Mouse (Mus musculus): ENCODE measurements around the gene Ppp1r1c. TPM values are rescaled to one million over a fixed set of nuclear protein-coding genes. Genes with fewer than 3 reads are reported as not detected.
A peak's percentile ranks its signal among the peaks of the same experiment; 100 is the strongest.

The Ppp1r1c gene
- polyA plus RNA-seq (2012; rRNA removed), result 0.57 and 4.1 TPM in 2 replicates

DNA sequence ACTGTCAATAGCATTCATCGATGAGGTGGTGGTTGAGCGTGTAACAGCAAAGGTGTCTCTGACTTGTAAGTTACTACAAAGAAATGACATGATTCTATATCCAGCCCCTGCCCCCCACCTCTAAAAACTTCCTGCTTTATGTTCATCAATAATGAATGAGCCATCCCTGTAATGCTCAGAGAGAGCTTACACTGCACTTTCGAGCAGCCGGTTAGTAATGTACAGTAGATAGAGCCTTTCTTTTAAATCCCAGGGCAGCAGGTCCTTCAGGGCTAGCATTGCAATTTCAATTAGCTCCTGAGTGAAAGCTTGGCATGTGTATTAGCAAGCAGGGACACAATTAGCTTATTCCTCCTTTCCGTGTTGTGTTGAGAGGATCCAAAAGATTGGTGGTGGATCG lies at the start of gene Ppp1r1c:
TSS of gene Ppp1r1c (plus strand) at position 206 of the 400 bp plus-strand sequence.
- peak; percentile 42 for DNase-seq (ENCODE audit: low read depth)
- no peak for TF ChIP-seq CTCF (IDR thresholded peaks at IDR 0.05; ENCODE audit: borderline replicate concordance, extremely low read depth, insufficient read depth, insufficient read length)

DNA sequence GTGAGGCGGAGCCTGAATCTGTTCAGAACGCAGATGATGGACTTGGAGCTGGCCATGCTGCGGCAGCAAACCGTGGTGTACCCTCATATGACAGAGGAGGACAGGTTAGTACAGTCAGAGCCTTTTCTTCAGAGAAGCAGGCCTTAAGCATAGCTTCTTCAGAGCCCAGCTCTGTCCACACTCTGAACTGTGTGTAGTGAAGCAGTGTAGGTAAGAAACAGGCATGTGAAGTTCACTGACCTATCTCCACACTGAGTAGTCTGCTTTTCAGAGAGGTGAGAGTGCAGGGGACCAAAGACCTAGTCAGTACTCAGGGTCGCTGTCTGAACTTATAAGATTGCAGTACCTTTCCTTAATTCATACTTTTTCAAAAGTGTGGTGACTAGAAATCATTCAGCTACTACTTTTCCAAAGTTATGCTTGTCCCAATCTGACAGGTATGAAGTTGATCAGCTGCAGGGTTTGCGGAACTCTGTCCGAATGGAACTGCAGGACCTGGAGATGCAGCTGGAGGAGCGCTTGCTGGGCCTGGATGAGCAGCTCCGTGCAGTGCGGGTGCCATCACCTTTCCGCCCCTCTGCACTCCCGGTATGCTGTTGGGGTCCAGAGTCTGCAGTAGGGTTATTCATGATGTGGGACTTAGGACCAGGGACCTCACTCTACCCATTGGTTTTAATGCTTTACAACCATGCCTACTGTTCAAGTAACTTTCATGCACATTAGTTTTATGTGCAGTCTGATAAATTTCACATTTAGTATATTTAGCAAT lies 47.0 kb upstream of the Ppp1r1c start:
- TF ChIP-seq CTCF (IDR thresholded peaks at IDR 0.05; ENCODE audit: borderline replicate concordance, extremely low read depth, insufficient read depth, insufficient read length), result no peak
- no peak for TF ChIP-seq POLR2A (IDR thresholded peaks at IDR 0.05; ENCODE audit: borderline replicate concordance, extremely low read depth, insufficient read depth, insufficient read length, poor library complexity, severe bottlenecking)
- DNase-seq (ENCODE audit: low read depth), result no peak

GRCm38 (mm10) chr2:79661486-79662104 lies 46.0 kb upstream of the Ppp1r1c start:
- TF ChIP-seq POLR2A (IDR thresholded peaks at IDR 0.05; ENCODE audit: borderline replicate concordance, extremely low read depth, insufficient read depth, insufficient read length, poor library complexity, severe bottlenecking), result no peak
- peak; percentile 68 for DNase-seq (ENCODE audit: low read depth)

GRCm38 (mm10) chr2:79664532-79665286 lies 42.9 kb upstream of the Ppp1r1c start:
- TF ChIP-seq POLR2A (IDR thresholded peaks at IDR 0.05; ENCODE audit: borderline replicate concordance, extremely low read depth, insufficient read depth, insufficient read length, poor library complexity, severe bottlenecking), result no peak
- TF ChIP-seq CTCF (IDR thresholded peaks at IDR 0.05; ENCODE audit: borderline replicate concordance, extremely low read depth, insufficient read depth, insufficient read length), result no peak
- DNase-seq (ENCODE audit: low read depth), result no peak

GRCm38 (mm10) chr2:79665492-79665891 lies 42.1 kb upstream of the Ppp1r1c start:
- peak; percentile 68 for DNase-seq (ENCODE audit: low read depth)
- no peak for TF ChIP-seq CTCF (IDR thresholded peaks at IDR 0.05; ENCODE audit: borderline replicate concordance, extremely low read depth, insufficient read depth, insufficient read length)
- TF ChIP-seq POLR2A (IDR thresholded peaks at IDR 0.05; ENCODE audit: borderline replicate concordance, extremely low read depth, insufficient read depth, insufficient read length, poor library complexity, severe bottlenecking), result no peak

GRCm38 (mm10) chr2:79675266-79675665 lies 32.3 kb upstream of the Ppp1r1c start:
- no peak for TF ChIP-seq CTCF (IDR thresholded peaks at IDR 0.05; ENCODE audit: borderline replicate concordance, extremely low read depth, insufficient read depth, insufficient read length)
- no peak for DNase-seq (ENCODE audit: low read depth)

- TF ChIP-seq CTCF (IDR thresholded peaks at IDR 0.05; ENCODE audit: borderline replicate concordance, extremely low read depth, insufficient read depth, insufficient read length) (no peak), POLR2A (IDR thresholded peaks at IDR 0.05; ENCODE audit: borderline replicate concordance, extremely low read depth, insufficient read depth, insufficient read length, poor library complexity, severe bottlenecking) (no peak)
- DNase-seq (ENCODE audit: low read depth), result no peak
Observed at GRCm38 (mm10) chr2:79677663-79678257, 29.8 kb upstream of the Ppp1r1c start.

DNA sequence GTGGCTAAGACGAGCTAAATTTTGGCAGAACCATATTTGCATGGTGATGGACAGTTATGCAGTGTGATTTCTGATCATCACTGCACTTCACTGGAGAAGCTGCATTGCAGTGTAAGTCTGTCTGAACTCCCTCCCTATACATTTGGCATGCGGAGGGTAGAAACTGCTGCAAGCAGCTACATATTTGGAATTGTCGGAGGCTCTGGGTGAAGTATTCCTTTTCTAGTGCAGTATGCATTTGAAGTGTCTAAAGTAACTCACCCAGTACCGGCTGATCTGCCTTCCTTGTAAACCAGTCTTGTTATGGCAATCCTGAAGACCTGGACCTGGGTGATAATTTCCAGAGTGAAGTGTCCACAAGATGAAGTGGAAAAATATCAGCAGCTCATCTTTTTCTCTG lies 25.9 kb upstream of the Ppp1r1c start:
- no peak for TF ChIP-seq CTCF (IDR thresholded peaks at IDR 0.05; ENCODE audit: borderline replicate concordance, extremely low read depth, insufficient read depth, insufficient read length)
- TF ChIP-seq POLR2A (IDR thresholded peaks at IDR 0.05; ENCODE audit: borderline replicate concordance, extremely low read depth, insufficient read depth, insufficient read length, poor library complexity, severe bottlenecking), result no peak
- no peak for DNase-seq (ENCODE audit: low read depth)

GRCm38 (mm10) chr2:79683258-79683657 lies 24.3 kb upstream of the Ppp1r1c start:
- DNase-seq (ENCODE audit: low read depth), result no peak
- TF ChIP-seq POLR2A (IDR thresholded peaks at IDR 0.05; ENCODE audit: borderline replicate concordance, extremely low read depth, insufficient read depth, insufficient read length, poor library complexity, severe bottlenecking) (no peak), CTCF (IDR thresholded peaks at IDR 0.05; ENCODE audit: borderline replicate concordance, extremely low read depth, insufficient read depth, insufficient read length) (no peak)

DNA sequence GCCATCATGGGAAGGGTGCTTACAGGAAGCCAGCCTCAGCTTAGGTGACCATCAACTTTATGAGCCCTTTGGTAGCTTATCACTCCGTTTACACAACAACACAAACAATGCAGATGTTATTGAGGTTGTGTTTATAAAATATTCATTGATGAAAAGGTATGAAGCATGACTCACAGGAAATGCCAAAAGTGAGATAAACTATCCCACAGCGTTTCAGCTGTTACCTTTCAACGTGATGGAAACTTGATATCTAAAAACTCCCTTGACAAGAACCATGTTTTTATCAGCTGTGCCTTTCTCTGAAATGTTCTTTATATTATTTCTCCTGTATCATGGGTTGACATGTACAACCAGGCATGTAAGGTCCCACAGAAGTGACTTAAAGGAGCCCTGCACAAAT lies 16.7 kb upstream of the Ppp1r1c start:
- TF ChIP-seq CTCF (IDR thresholded peaks at IDR 0.05; ENCODE audit: borderline replicate concordance, extremely low read depth, insufficient read depth, insufficient read length) (no peak), POLR2A (IDR thresholded peaks at IDR 0.05; ENCODE audit: borderline replicate concordance, extremely low read depth, insufficient read depth, insufficient read length, poor library complexity, severe bottlenecking) (no peak)
- no peak for DNase-seq (ENCODE audit: low read depth)

DNA sequence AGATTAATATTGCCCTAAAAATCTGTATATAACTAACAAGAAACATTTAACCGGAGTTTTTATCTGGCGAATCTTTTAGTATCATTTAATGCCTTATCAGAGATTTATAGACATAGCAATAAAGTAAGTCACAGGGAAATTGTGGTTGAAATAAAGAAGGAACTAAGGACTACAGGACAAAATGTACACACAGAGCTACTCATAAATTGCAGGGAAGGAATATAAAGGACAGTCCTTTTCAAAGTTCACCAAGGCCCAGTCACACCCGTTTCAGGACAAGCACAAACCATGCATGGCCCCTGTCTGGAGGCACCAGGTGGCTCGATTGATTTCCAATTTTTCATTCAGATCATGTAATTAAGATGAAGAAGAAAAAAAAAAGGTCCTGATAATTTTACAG lies 12.4 kb upstream of the Ppp1r1c start:
- no peak for DNase-seq (ENCODE audit: low read depth)
- no peak for TF ChIP-seq CTCF (IDR thresholded peaks at IDR 0.05; ENCODE audit: borderline replicate concordance, extremely low read depth, insufficient read depth, insufficient read length)
- TF ChIP-seq POLR2A (IDR thresholded peaks at IDR 0.05; ENCODE audit: borderline replicate concordance, extremely low read depth, insufficient read depth, insufficient read length, poor library complexity, severe bottlenecking), result no peak
